Mouse (Mus musculus): ENCODE data around the gene Akap2.

Gene Akap2

GRCm38 (mm10) chr4:57793989-57794388, 76.5 kb downstream of the Akap2 start:
- DNase-seq (ENCODE audit: low read depth in 2 of 2, low spot score in 2 of 2): no peak

DNA sequence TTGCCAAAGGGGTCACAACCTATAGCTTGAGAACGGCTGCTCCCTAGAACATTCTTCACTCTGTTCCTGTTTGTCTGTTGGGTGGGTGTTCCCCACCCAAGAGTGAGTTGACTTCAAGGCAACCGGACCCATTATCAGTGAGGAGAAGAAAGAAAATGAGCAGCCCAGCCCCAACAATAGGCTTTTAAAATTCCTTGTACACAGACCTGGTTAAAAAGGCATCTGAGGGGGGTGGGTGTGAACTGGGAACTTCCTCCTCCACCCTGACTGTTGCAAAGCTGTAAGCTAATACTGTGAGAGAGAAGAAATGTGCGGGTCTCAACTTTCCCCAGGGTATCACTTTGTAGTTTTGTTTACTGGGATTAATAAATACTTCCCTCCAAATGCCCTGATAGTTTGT, 77.1 kb downstream of the Akap2 start:
- no peak for DNase-seq (ENCODE audit: low read depth in 2 of 2, low spot score in 2 of 2)

DNA sequence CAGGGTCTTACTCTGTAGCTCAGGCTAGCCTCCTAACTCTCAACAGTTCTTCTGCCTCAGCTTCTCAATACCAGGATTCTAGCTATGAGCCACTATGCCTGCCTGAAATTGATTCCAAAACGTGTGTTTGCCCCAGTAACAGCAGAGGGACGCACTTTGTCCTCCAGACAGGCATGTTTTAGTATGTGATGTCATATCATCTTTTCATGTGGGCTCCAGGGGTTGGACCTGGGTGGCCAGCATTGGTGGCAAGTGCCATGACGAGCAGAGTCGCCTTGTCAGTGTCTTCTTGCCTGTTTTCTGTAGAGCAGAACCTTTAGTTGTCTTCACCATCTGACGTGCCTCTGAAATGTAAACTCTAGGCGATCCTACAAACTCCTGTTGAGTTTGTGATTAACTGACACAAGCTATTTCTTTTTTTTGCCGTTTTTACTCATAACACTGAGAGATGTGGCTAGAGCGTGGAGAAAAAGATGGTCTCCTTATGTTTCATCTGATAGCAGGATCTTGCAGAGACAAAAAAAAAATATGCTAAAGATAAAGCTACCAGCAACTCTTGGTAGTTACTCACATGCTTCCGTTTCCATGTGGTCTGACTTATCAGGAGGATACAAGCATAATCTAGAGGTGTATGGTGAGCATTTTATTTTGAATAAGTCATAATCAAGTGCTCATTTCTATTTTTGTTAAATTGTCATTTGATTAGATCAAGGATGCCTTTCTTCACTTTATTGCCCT, 80.3 kb downstream of the Akap2 start:
- no peak for DNase-seq (ENCODE audit: low read depth in 2 of 2, low spot score in 2 of 2)

DNA sequence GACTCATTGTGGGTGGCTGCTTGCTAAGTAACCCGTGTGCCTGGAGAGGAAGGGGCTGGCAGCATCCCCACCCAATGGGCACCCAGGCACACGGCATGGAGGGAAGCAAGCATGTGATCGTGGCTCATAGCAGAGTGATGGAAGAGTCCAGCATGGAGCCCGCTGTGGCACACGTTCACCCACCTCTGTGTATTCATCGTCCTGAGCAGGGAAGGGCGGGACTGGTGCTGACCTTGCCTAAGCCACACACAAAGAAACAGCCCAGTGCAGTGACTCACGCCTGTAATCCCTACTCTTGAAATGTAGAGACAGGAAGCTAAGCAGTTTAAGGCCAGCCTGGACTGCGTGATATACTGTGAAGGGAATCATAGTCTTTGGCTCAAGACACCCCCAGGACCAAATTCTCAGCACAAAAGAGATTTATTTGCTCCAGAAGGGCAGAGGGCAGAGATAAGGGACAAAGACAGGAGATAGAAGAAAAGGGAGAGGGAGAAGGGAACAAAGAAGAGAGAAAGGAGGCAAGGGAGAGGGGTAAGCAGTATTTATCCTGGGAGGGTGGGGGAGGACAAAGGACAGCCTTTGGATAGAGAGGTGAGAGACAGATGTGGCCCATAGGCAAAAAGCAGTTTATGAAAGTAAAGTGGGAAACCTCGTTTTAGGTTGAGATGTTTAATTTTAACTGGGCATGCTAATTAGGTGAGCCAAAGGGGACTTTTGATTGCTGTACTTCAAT, 81.0 kb downstream of the Akap2 start:
- DNase-seq (ENCODE audit: low read depth in 2 of 2, low spot score in 2 of 2): no peak

- no peak for DNase-seq (ENCODE audit: low read depth in 2 of 2, low spot score in 2 of 2)
These were observed 81.8 kb downstream of the Akap2 start for GRCm38 (mm10) chr4:57799297-57799696.

- no peak for DNase-seq (ENCODE audit: low read depth in 2 of 2, low spot score in 2 of 2)
These were observed 83.8 kb downstream of the Akap2 start for GRCm38 (mm10) chr4:57801239-57801638.

- no peak for DNase-seq (ENCODE audit: low read depth in 2 of 2, low spot score in 2 of 2)
These were observed 84.5 kb downstream of the Akap2 start for GRCm38 (mm10) chr4:57801986-57802385.

GRCm38 (mm10) chr4:57802411-57802810, 85.0 kb downstream of the Akap2 start:
- DNase-seq (ENCODE audit: low read depth in 2 of 2, low spot score in 2 of 2): no peak

DNA sequence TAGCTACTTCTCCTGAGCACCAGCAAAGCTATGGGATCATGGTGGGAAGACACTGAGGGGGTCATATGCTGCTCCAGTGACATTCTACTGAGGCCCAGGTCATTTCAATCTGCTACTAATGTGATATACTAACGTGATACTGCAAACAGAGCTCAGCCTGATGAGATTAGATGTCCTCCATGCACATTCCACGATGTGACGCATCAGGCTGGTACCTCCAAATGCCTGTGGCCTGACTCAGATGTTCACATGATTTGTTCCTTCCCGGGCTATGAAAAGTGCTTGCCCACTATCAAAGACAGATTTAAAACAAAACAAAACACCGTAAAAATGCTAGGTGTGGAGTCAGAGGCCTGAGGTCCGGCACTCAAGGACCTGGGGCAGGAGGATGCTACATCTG, 87.4 kb downstream of the Akap2 start:
- no peak for DNase-seq (ENCODE audit: low read depth in 2 of 2, low spot score in 2 of 2)

DNA sequence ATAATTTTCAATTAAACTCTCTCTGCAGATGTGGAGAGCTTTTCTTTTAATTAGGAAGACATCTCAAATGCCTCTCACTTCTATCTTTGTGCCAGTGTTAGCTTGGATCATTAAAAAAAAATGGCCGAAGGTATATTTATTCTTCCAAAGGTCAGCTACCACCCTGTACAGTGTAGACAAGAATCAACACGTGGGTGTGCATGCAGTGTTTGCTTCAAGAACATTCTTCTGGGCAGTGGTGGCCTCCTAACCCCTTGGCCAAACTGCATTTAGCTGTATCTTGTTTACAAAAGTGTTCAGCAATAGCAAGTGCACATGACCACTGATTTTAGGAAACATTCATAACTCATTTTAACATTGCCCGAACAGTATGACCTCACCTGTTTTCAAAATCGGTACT, 92.0 kb downstream of the Akap2 start:
- no peak for DNase-seq (ENCODE audit: low read depth in 2 of 2, low spot score in 2 of 2)

GRCm38 (mm10) chr4:57812075-57812474, 94.6 kb downstream of the Akap2 start:
- DNase-seq (ENCODE audit: low read depth in 2 of 2, low spot score in 2 of 2): no peak

- DNase-seq (ENCODE audit: low read depth in 2 of 2, low spot score in 2 of 2): no peak
These were observed 95.6 kb downstream of the Akap2 start for GRCm38 (mm10) chr4:57812916-57813575.

GRCm38 (mm10) chr4:57813576-57813945, 96.1 kb downstream of the Akap2 start:
- peak; percentile 65 to 71 for DNase-seq (ENCODE audit: low read depth in 2 of 2, low spot score in 2 of 2)

DNA sequence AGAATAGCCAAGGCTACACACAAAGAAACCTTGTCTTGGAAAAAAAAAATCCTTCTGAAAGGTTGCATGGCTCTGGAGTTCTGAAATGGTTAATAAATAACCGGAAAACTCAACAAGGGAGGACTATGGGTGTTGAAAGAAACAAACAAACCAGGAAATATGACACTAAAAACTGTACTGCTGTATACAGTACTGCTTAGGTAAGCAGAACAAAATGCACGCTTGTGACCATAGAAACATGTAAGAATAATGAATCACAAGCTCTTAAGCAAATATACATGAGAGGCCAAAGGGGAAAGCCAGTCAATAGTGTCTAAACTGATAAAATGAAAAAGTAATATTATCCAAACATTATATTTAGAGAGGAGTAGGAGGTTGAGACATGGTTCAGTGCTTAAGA, 97.9 kb downstream of the Akap2 start:
- DNase-seq (ENCODE audit: low read depth in 2 of 2, low spot score in 2 of 2): no peak

DNA sequence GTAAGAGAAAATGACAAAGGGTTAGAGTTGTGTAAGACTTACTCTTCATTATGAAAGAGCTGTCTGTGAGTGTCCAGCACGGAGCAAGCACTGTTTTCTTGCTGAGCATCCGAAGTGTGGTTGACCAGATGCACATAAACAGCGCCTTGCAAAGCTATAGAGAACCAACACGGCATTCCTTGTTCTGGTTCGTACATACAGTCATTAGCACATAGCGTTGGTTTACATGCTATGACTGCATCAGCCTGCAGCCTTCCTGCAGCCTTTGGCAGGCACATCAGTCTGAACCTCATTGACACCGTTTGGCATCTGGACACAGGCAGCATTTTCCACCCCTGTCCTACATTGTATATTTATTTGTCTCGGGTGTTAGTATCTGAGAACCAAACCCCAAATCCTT, 98.7 kb downstream of the Akap2 start:
- DNase-seq (ENCODE audit: low read depth in 2 of 2, low spot score in 2 of 2): no peak

DNA sequence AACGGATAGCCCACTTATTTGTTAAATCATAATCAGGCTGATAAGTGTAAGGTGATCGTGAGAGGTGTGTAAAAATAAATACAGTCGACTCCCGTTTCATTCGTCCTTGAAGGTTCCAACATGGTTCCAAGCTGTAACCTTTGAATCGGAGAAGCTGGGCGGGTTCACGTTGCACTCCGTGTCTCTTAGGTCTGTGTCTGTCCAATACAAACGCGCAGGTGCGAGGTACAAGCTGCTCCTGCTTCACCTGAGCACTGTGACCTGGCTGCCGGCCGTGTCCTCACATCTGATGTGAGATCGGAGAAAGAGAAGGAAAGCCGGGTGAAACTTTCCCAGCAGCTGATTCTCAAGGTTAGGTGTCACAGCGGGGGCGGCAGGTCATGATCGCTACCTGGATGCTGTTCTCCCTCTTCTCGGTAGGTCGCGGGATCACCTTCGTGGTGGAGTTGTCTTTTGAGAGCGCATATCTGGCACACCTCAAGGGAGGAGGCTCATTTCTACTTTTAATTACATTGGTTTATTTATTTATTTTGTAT, 103.5 kb downstream of the Akap2 start:
- no peak for DNase-seq (ENCODE audit: low read depth in 2 of 2, low spot score in 2 of 2)

DNA sequence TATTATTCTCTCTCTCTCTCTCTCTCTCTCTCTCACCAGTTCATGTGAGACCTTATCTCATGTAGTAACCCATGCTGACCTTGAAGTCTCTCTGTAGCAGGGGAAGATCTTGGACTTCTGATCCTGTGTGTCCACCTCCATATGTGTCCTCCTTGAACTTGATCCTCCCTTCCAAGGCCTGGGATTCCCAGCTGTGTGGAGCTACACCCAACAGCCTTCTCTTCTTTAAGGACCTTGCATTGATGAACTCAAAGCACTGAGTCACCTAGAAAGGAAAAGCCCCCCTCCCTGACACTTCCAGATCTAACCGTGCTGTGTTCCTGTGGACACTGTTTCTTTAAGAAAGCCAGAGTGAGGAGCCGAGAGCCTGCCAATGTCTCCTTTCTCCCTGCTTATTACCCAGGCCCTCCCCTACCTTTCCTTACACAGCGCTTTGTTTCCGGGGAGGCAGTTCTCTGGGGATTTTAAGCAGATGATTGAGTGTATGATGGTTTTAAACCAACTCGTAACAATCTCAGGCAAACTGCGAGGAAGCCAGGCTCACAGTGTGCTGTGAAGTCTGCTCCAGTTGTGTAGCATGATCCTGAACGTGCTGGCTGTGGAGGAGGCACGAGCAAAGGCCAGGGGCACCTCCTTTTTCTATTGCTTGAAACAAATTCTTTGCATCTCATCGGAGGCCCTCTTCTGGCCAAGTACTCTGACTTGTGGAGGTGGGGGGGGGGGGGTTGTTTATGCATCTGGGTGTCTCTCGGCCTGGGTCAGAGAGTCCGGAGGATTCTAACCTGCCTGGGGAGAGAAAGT, 104.3 kb downstream of the Akap2 start:
- no peak for DNase-seq (ENCODE audit: low read depth in 2 of 2, low spot score in 2 of 2)

- DNase-seq (ENCODE audit: low read depth in 2 of 2, low spot score in 2 of 2): no peak
These were observed 105.2 kb downstream of the Akap2 start for GRCm38 (mm10) chr4:57822641-57823040.

- DNase-seq (ENCODE audit: low read depth in 2 of 2, low spot score in 2 of 2): no peak
These were observed 107.3 kb downstream of the Akap2 start for GRCm38 (mm10) chr4:57824626-57825240.

DNA sequence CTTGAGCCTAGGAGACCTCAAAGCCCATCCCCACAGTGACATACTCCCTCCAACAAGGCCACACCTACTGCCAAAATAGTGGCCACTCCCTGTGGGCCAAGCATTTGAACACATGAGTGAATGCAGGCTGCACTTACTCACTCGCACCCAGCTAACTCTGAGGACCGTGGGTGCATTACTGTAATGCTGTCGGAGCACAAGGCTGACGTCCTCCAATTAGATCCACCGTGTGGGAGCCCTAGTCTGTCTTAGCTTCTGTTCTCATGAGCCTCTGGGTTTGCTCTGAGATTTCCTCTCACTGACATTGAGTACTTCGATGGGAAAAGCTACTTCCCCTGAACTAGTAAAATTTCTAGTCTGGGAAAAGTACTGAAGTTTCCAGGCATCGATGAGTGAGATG, 108.8 kb downstream of the Akap2 start:
- DNase-seq (ENCODE audit: low read depth in 2 of 2, low spot score in 2 of 2): no peak

DNA sequence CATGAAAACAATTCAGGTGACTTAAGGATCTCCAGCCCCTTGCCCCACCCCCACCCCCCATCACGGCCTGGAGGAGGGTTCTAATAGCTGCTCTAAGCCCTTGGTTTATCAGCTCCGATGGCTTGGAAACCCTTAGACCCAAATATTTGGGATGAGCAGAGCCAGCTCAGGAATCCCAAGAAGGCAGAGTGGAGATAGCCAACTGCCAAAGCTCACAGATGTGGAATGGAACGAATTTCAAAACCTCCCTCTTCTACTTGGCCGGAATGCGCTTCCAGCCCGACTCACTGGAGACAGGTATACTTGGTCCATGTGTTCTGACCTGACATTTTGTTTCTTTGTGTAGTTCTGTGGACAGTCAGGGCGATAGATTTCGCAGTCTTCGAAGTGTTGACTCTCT, 111.7 kb downstream of the Akap2 start:
- DNase-seq (ENCODE audit: low read depth in 2 of 2, low spot score in 2 of 2): no peak

All from CD8-positive naive resting alpha-beta T cell, adult 2 months (primary cell).